ENCODE assay signal across 18 mouse cellular contexts in genomic region chr8:18422846-18423245, GRCm38 (mm10).
"Had no signal": no experiment of that assay in that cellular context is flagged by ENCODE, and none has a peak within 500 bp of the region (broad histone marks: within the 10 kb centered on the region; RNA-seq: fewer than 3 reads in every experiment).

No protein-coding gene starts in this region.

- H3K9ac ChIP-seq: limb, embryonic 13.5 days; liver, embryonic 14.5 days; midbrain, embryonic 12.5 days; neural tube, embryonic 15.5 days had no signal

- H3K27ac ChIP-seq: kidney, postnatal 0 days; limb, embryonic 13.5 days; liver, embryonic 14.5 days; midbrain, embryonic 12.5 days; neural tube, embryonic 15.5 days had no signal

- H3K36me3 ChIP-seq: limb, embryonic 13.5 days; midbrain, embryonic 12.5 days; neural tube, embryonic 15.5 days had no signal

- H3K4me2 ChIP-seq: limb, embryonic 13.5 days; midbrain, embryonic 12.5 days; neural tube, embryonic 15.5 days had no signal

- H3K9me3 ChIP-seq: limb, embryonic 13.5 days; neural tube, embryonic 15.5 days had no signal

- H3K27me3 ChIP-seq: limb, embryonic 13.5 days; midbrain, embryonic 12.5 days; neural tube, embryonic 15.5 days had no signal

- ATAC-seq: lung, postnatal 0 days had no signal

- H3K4me1 ChIP-seq: limb, embryonic 13.5 days; midbrain, embryonic 12.5 days; neural tube, embryonic 15.5 days had no signal

- H3K4me3 ChIP-seq: limb, embryonic 13.5 days; midbrain, embryonic 12.5 days; myocyte; neural tube, embryonic 15.5 days had no signal

- DNase-seq: kidney, adult 11 months; kidney, adult 9 months; kidney, postnatal 36 days; layer of hippocampus, adult 9-11 months; layer of hippocampus, postnatal 36 days; lung, adult 18-20 months; lung, postnatal 4 days; right cerebral cortex, postnatal 4 days; spleen, adult 18-20 months; thymus, adult 18-20 months; thymus, postnatal 25 days had no signal
